Mouse (Mus musculus) heart, adult 2 months (tissue): ENCODE results near the gene Gm45837. TPM values are rescaled to one million over a fixed set of nuclear protein-coding genes. Genes with fewer than 3 reads are reported as not detected.
A peak's percentile ranks its signal among the peaks of the same experiment; 100 is the strongest.

Source experiments
- DNase-seq, 2 experiments: peaks; one replicate each; pipeline ENCODE4 v3.0.0; 2021
- H3K27ac ChIP-seq: fragments of 200-600 bp; 2 replicates; pipeline ENCODE4 v1.8.1; 2022
- H3K27me3 ChIP-seq: fragments of 200-500 bp; 2 replicates; pipeline ENCODE4 v1.6.1; 2012; ENCODE audit warnings: mild to moderate bottlenecking, low read length, inconsistent platforms, mixed read lengths; ENCODE audit not compliant: control insufficient read depth, insufficient read depth
- H3K36me3 ChIP-seq: fragments of 200-500 bp; 2 replicates; pipeline ENCODE4 v1.6.1; 2012; ENCODE audit warnings: low read length, inconsistent platforms; ENCODE audit not compliant: control insufficient read depth, insufficient read depth
- H3K4me1 ChIP-seq: fragments of 200-500 bp; 2 replicates; pipeline ENCODE4 v1.6.1; 2011; ENCODE audit warnings: low read length; ENCODE audit not compliant: control insufficient read depth, insufficient read depth
- H3K4me3 ChIP-seq: fragments of 200-600 bp; 2 replicates; pipeline ENCODE4 v1.8.1; 2022
- H3K79me2 ChIP-seq: fragments of 200-500 bp; replicated peaks from 2 replicates; pipeline ENCODE4 v1.6.1; 2012; ENCODE audit warnings: mild to moderate bottlenecking, inconsistent platforms, low read length, moderate library complexity, mixed read lengths; ENCODE audit not compliant: control insufficient read depth, insufficient read depth
- H3K9ac ChIP-seq: fragments of 200-500 bp; 2 replicates; pipeline ENCODE4 v1.6.1; 2012; ENCODE audit warnings: low read depth, mild to moderate bottlenecking, control low read depth, inconsistent platforms, low read length, mixed read lengths
- CTCF ChIP-seq: fragments of 200-600 bp; IDR thresholded peaks from 2 replicates; pipeline ENCODE4 v1.8.1; 2022; ENCODE audit warnings: antibody characterized with exemption, mild to moderate bottlenecking, moderate library complexity
- EP300 ChIP-seq: fragments of 200-500 bp; IDR thresholded peaks from 2 replicates; pipeline ENCODE4 v1.6.1; 2011; ENCODE audit warnings: low read depth, low read length, control low read depth; ENCODE audit not compliant: insufficient read depth
- POLR2A ChIP-seq: fragments of 200-500 bp; IDR thresholded peaks from 2 replicates; pipeline ENCODE4 v1.6.1; 2011; ENCODE audit warnings: mild to moderate bottlenecking, low read depth, low read length, control low read depth; ENCODE audit not compliant: insufficient read depth
- WGBS: fragments of 180-500 bp; shearing (Covaris S2); methylation state at CpG from one replicate; pipeline ENCODE4 v1.1.7; 2018; 5-methylcytosine and 5-hydroxymethylcytosine counted together
- intact Hi-C: fragments of 180-260 bp; cut with DNase I; formaldehyde crosslinking; loops from one replicate; pipeline ENCODE4 v1.15.1; 2025
- polyA plus RNA-seq: library from polyadenylated mRNA; depleted of rRNA; stranded (reverse); fragments of >200 nt; gene quantifications from 2 replicates; pipeline ENCODE4 v1.2.3, GENCODE M21; 2012
- total RNA-seq, 2 experiments: library from RNA; stranded (reverse); gene quantifications; 2 replicates each; pipeline ENCODE4 v1.2.3; 2021

The Gm45837 gene
- total and polyA plus RNA-seq, 3 experiments: not detected

GRCm38 (mm10) chr7:101514768-101515167 is 104.1 kb downstream of the Gm45837 start:
- no peak for TF ChIP-seq POLR2A
- TF ChIP-seq EP300: no peak
- TF ChIP-seq CTCF: no peak
- intact Hi-C loops: no loop called here
- no peaks in the 10 kb centered on the region for H3K79me2 ChIP-seq
- no peak overlapping the region for H3K9ac ChIP-seq
- no peaks in the 10 kb centered on the region for H3K4me1 ChIP-seq
- no peak for DNase-seq
- no peak overlapping the region for H3K4me3 ChIP-seq
- WGBS: 74% methylated on average over 6 of the region's 6 CpGs
- H3K27ac ChIP-seq: no peak overlapping the region
- H3K27me3 ChIP-seq: no peaks in the 10 kb centered on the region
- no peaks in the 10 kb centered on the region for H3K36me3 ChIP-seq

- H3K4me3 ChIP-seq: no peak overlapping the region
- 37% methylated on average over 6 of the region's 6 CpGs for WGBS
- H3K9ac ChIP-seq: no peak overlapping the region
- no peak for DNase-seq
- no peak overlapping the region for H3K27ac ChIP-seq
- no peaks in the 10 kb centered on the region for H3K36me3 ChIP-seq
- intact Hi-C loops: no loop called here
- TF ChIP-seq EP300 (no peak), POLR2A (no peak), CTCF (no peak)
- H3K27me3 ChIP-seq: no peaks in the 10 kb centered on the region
- H3K79me2 ChIP-seq: no peaks in the 10 kb centered on the region
- no peaks in the 10 kb centered on the region for H3K4me1 ChIP-seq
Observed at GRCm38 (mm10) chr7:101515295-101515694, 104.6 kb downstream of the Gm45837 start.

- TF ChIP-seq CTCF (peak; percentile 65), EP300 (no peak), POLR2A (no peak)
- intact Hi-C loops: no loop called here
Observed at GRCm38 (mm10) chr7:101516460-101516859, 105.8 kb downstream of the Gm45837 start.

GRCm38 (mm10) chr7:101521696-101522095 is 111.0 kb downstream of the Gm45837 start:
- intact Hi-C loops: no loop called here
- no peaks in the 10 kb centered on the region for H3K27me3 ChIP-seq
- H3K9ac ChIP-seq: no peak overlapping the region
- no peak for DNase-seq
- no peaks in the 10 kb centered on the region for H3K4me1 ChIP-seq
- no peaks in the 10 kb centered on the region for H3K79me2 ChIP-seq
- 67% methylated on average over 1 of the region's 1 CpGs for WGBS
- TF ChIP-seq CTCF: no peak
- no peak for TF ChIP-seq EP300
- no peak for TF ChIP-seq POLR2A
- no peaks in the 10 kb centered on the region for H3K36me3 ChIP-seq
- no peak overlapping the region for H3K4me3 ChIP-seq
- H3K27ac ChIP-seq: no peak overlapping the region

More at GRCm38 (mm10) chr7:101516460-101516859, 105.8 kb downstream of the Gm45837 start:
- no peaks in the 10 kb centered on the region for H3K36me3 ChIP-seq
- no peaks in the 10 kb centered on the region for H3K79me2 ChIP-seq
- no peaks in the 10 kb centered on the region for H3K4me1 ChIP-seq
- DNase-seq: no peak
- no peak overlapping the region for H3K9ac ChIP-seq
- H3K27me3 ChIP-seq: no peaks in the 10 kb centered on the region
- 58% methylated on average over 6 of the region's 6 CpGs for WGBS
- H3K27ac ChIP-seq: no peak overlapping the region
- no peak overlapping the region for H3K4me3 ChIP-seq

GRCm38 (mm10) chr7:101523205-101523604 is 112.5 kb downstream of the Gm45837 start:
- TF ChIP-seq CTCF (no peak), EP300 (no peak), POLR2A (no peak)
- Histone ChIP-seq H3K4me3 (no peak overlapping the region), H3K4me1 (no peaks in the 10 kb centered on the region), H3K27ac (no peak overlapping the region), H3K79me2 (no peaks in the 10 kb centered on the region), H3K9ac (no peak overlapping the region), H3K36me3 (no peaks in the 10 kb centered on the region), H3K27me3 (no peaks in the 10 kb centered on the region)
- WGBS: 64% methylated on average over 2 of the region's 2 CpGs
- DNase-seq: no peak
- intact Hi-C loops: no loop called here

- no peaks in the 10 kb centered on the region for H3K4me1 ChIP-seq
- no peak overlapping the region for H3K27ac ChIP-seq
- intact Hi-C loops: no loop called here
- WGBS: 53% methylated on average over 7 of the region's 7 CpGs
- no peak for DNase-seq
- no peak overlapping the region for H3K4me3 ChIP-seq
- H3K27me3 ChIP-seq: no peaks in the 10 kb centered on the region
- H3K79me2 ChIP-seq: no peaks in the 10 kb centered on the region
- TF ChIP-seq POLR2A: no peak
- no peak overlapping the region for H3K9ac ChIP-seq
- H3K36me3 ChIP-seq: no peaks in the 10 kb centered on the region
Observed at GRCm38 (mm10) chr7:101526484-101526883, 115.8 kb downstream of the Gm45837 start.

GRCm38 (mm10) chr7:101534428-101534827 is 123.7 kb downstream of the Gm45837 start:
- no peaks in the 10 kb centered on the region for H3K27me3 ChIP-seq
- no peak overlapping the region for H3K4me3 ChIP-seq
- intact Hi-C loops: no loop called here
- WGBS: 42% methylated on average over 5 of the region's 5 CpGs
- no peak overlapping the region for H3K9ac ChIP-seq
- no peak overlapping the region for H3K27ac ChIP-seq
- H3K79me2 ChIP-seq: no peaks in the 10 kb centered on the region
- DNase-seq: no peak
- H3K4me1 ChIP-seq: 0 out of 2 replicates have a peak, but pooled peaks cover 1% of the 10 kb centered on the region
- no peak for TF ChIP-seq CTCF
- TF ChIP-seq POLR2A: no peak
- no peak for TF ChIP-seq EP300
- no peaks in the 10 kb centered on the region for H3K36me3 ChIP-seq
